Mouse (Mus musculus) Patski (cell line): ENCODE measurements at regions not wholly inside any gene's neighbourhood (a gene's known extent, or its start where the extent isn't known, plus 50 kb on each side); places are given as distances from the start of the nearest gene placed in this dataset.

ENCODE experiments used
- ATAC-seq: fragments of 100-300 bp; one replicate; pipeline ENCODE4 v1.8.0; 2021
- CTCF ChIA-PET: fragments of 350-600 bp; sonication (Branson Sonifier 250); formaldehyde crosslinking; loops from one replicate; lab custom pipeline; 2022; ENCODE audit warnings: inconsistent platforms; lab: Charles Lee
- POLR2A ChIA-PET: fragments of 350-600 bp; sonication (Branson Sonifier 250); formaldehyde crosslinking; loops from one replicate; lab custom pipeline; 2022; ENCODE audit warnings: antibody characterized with exemption, inconsistent platforms; lab: Charles Lee
- DNase-seq: peaks from one replicate; pipeline ENCODE4 v3.0.0-alpha.2; 2011; ENCODE audit warnings: low read depth, low spot score
- H3K27me3 ChIP-seq: fragments of 371-371 bp; one replicate; pipeline ENCODE4 v1.5.1; 2021
- CTCF ChIP-seq: fragments of 100-300 bp; IDR thresholded peaks from one replicate; pipeline ENCODE4 v1.5.1; 2021
- in situ Hi-C: fragments of 300-500 bp; cut with MboI; formaldehyde crosslinking; loops from 3 replicates; pipeline ENCODE4 v1.11.1; 2018; ENCODE audit warnings: low pct_unique_long_range_greater_than_20kb, mixed read lengths

GRCm38 (mm10) chr12:31172451-31173318, 67.9 kb upstream of the Gm6993 start:
- ChIA-PET CTCF (interaction anchor here (1.4 kb wide), 1 partner anchor 45 kb away, joined by 3 read pairs; no protein-coding TSS in a partner anchor), POLR2A (no interaction called here)
- DNase-seq = no peak
- in situ Hi-C loops = no loop called here
- ATAC-seq = no peak
- TF ChIP-seq CTCF = no peak
- no peaks in the 10 kb centered on the region for H3K27me3 ChIP-seq

- DNase-seq = no peak
- in situ Hi-C loops = no loop called here
- ATAC-seq = no peak
- ChIA-PET CTCF (no interaction called here), POLR2A (no interaction called here)
- H3K27me3 ChIP-seq = no peaks in the 10 kb centered on the region
- TF ChIP-seq CTCF = no peak
Observed at GRCm38 (mm10) chr12:31173512-31173911, 67.1 kb upstream of the Gm6993 start.

GRCm38 (mm10) chr12:31179536-31179935, 61.0 kb upstream of the Gm6993 start:
- no peak for TF ChIP-seq CTCF
- H3K27me3 ChIP-seq = no peaks in the 10 kb centered on the region
- no peak for DNase-seq
- ATAC-seq = no peak
- in situ Hi-C loops = no loop called here
- ChIA-PET CTCF (no interaction called here), POLR2A (no interaction called here)

- DNase-seq = no peak
Observed at GRCm38 (mm10) chr12:31183632-31184031, 56.9 kb upstream of the Gm6993 start.

GRCm38 (mm10) chr12:31184217-31184975, 56.2 kb upstream of the Gm6993 start:
- H3K27me3 ChIP-seq = no peaks in the 10 kb centered on the region
- in situ Hi-C loops = no loop called here
- ATAC-seq (no peak), DNase-seq (no peak)
- ChIA-PET POLR2A (no interaction called here), CTCF (interaction anchor here (0.7 to 1.5 kb wide), 3 partner anchors 10 to 27 kb away, joined by 3 read pairs; no protein-coding TSS in a partner anchor)
- TF ChIP-seq CTCF = no peak

More at GRCm38 (mm10) chr12:31183632-31184031, 56.9 kb upstream of the Gm6993 start:
- in situ Hi-C loops = no loop called here
- ChIA-PET POLR2A (interaction anchor here (0.7 kb wide), 1 partner anchor 14 kb away, joined by 4 read pairs; no protein-coding TSS in a partner anchor), CTCF (no interaction called here)
- H3K27me3 ChIP-seq = no peaks in the 10 kb centered on the region
- no peak for ATAC-seq
- no peak for TF ChIP-seq CTCF

GRCm38 (mm10) chr12:31185177-31185932, 55.2 kb upstream of the Gm6993 start:
- in situ Hi-C loops = no loop called here
- DNase-seq (no peak), ATAC-seq (no peak)
- TF ChIP-seq CTCF = no peak
- no peaks in the 10 kb centered on the region for H3K27me3 ChIP-seq
- ChIA-PET CTCF (interaction anchor here (1.3 to 1.7 kb wide), 3 partner anchors 8 to 26 kb away, joined by 3 to 5 read pairs (median 3); no protein-coding TSS in a partner anchor), POLR2A (no interaction called here)

- ATAC-seq = peak; percentile 31
- TF ChIP-seq CTCF = no peak
- CTCF ChIA-PET = interaction anchor here (0.7 to 1.7 kb wide), 4 partner anchors 8 to 77 kb away, joined by 3 to 5 read pairs (median 3); no protein-coding TSS in a partner anchor
- POLR2A ChIA-PET = no interaction called here
- DNase-seq = no peak
- no peaks in the 10 kb centered on the region for H3K27me3 ChIP-seq
- in situ Hi-C loops = no loop called here
Observed at GRCm38 (mm10) chr12:31185933-31186845, 54.4 kb upstream of the Gm6993 start.

- in situ Hi-C loops = no loop called here
- ChIA-PET CTCF (interaction anchor here (1.0 to 1.4 kb wide), 2 partner anchors 7 to 8 kb away, joined by 3 read pairs; no protein-coding TSS in a partner anchor), POLR2A (no interaction called here)
- TF ChIP-seq CTCF = no peak
- DNase-seq = no peak
- ATAC-seq = no peak
- H3K27me3 ChIP-seq = no peaks in the 10 kb centered on the region
Observed at GRCm38 (mm10) chr12:31188011-31188576, 52.5 kb upstream of the Gm6993 start.

- DNase-seq (no peak), ATAC-seq (no peak)
- ChIA-PET POLR2A (no interaction called here), CTCF (no interaction called here)
- in situ Hi-C loops = no loop called here
- H3K27me3 ChIP-seq = no peaks in the 10 kb centered on the region
- no peak for TF ChIP-seq CTCF
Observed at GRCm38 (mm10) chr12:31190265-31190664, 50.3 kb upstream of the Gm6993 start.
